Mouse (Mus musculus): ENCODE data around the gene Gm36028. TPM values are rescaled to one million over a fixed set of nuclear protein-coding genes. Genes with fewer than 3 reads are reported as not detected.

Gene Gm36028
- polyA plus RNA-seq, 1 experiment from 2014 or later, result 6.3 TPM

DNA sequence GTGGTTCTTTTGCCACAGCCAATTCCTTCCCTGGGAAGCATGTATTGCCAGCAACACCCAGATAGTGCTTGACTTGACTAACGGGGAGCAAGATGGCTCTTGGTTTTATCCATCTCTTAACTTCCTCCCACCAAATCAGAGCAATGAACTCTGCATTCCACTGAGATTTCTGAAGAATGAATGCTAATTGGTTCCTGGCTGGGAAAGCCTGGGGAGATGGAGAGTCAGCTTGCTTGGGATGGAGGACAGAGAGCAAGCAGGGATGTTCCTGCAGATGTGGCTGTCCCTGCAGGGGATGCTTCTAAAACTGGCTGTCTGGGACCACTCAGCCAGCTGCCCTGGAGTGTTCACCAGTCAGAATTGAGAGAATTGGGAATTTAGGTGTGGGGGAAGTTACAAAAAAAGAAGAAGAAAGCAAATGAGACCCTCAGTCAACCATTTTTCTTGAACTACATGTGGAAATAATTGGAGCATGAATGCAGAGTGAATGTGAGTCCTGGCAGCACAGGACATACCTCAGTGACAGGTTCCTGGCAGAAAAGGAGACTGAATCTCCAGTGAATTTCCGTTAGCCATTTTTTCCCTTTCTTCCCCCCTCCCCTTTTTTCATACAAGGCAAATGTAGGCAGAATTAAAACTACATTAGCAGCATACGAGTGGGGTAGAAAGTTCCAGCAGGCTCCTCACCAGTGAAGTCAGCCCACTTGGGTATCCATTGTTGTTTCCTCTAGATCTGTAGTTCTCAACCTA lies 55.0 kb downstream of the Gm36028 start:
- H3K27ac ChIP-seq, result peak overlapping the region; percentile 67

DNA sequence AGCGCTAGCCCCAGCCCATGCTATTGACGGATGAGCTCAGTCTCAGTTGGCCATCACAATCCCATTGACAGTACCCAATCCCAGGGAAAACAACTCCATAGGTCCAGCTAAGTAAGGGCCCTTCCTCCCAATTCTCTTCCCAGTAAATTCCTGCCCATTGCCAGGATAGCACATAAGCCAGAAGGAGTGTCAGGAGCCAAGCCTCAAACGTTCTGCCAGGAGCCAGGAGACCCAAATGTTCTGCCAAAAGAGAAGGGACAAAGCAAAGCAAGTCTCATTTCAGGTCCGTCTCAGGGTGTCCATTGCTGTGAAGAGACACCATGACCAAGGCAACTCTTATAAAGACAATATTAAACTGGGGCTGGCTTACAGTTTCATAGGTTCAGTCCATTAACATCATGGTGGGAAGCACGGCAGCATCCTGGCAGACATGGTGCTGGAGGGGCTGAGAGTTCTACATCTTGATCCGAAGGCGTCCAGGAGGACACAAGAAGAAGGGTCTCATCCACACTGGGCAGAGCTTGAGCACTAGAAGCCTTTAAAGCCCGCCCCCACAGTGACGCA lies 57.5 kb downstream of the Gm36028 start:
- H3K4me3 ChIP-seq, result no peak overlapping the region
- H3K9ac ChIP-seq, result no peak overlapping the region
- no peak overlapping the region for H3K27ac ChIP-seq
- no peak overlapping the region for H3K4me2 ChIP-seq
- peaks cover 26% of the 10 kb centered on the region for H3K4me1 ChIP-seq (replicated peaks)
- H3K36me3 ChIP-seq, result peaks cover 51% of the 10 kb centered on the region
- H3K9me3 ChIP-seq (replicated peaks), result no peaks in the 10 kb centered on the region
- no peaks in the 10 kb centered on the region for H3K27me3 ChIP-seq
- WGBS, result 91% methylated on average over 9 of the region's 9 CpGs
- no peak for ATAC-seq (replicated peaks; ENCODE audit: insufficient number of reproducible peaks, insufficient read depth, low FRiP score, low read depth)

More for the DNA sequence above, 55.0 kb downstream of the Gm36028 start:
- H3K4me1 ChIP-seq (replicated peaks), result peaks cover 36% of the 10 kb centered on the region
- H3K9ac ChIP-seq, result no peak overlapping the region
- H3K27me3 ChIP-seq, result no peaks in the 10 kb centered on the region
- no peak for ATAC-seq (replicated peaks; ENCODE audit: insufficient number of reproducible peaks, insufficient read depth, low FRiP score, low read depth)
- peaks cover 43% of the 10 kb centered on the region for H3K36me3 ChIP-seq
- H3K4me3 ChIP-seq, result no peak overlapping the region
- H3K9me3 ChIP-seq (replicated peaks), result no peaks in the 10 kb centered on the region
- no peak overlapping the region for H3K4me2 ChIP-seq
- WGBS, result 37% methylated on average over 3 of the region's 3 CpGs

DNA sequence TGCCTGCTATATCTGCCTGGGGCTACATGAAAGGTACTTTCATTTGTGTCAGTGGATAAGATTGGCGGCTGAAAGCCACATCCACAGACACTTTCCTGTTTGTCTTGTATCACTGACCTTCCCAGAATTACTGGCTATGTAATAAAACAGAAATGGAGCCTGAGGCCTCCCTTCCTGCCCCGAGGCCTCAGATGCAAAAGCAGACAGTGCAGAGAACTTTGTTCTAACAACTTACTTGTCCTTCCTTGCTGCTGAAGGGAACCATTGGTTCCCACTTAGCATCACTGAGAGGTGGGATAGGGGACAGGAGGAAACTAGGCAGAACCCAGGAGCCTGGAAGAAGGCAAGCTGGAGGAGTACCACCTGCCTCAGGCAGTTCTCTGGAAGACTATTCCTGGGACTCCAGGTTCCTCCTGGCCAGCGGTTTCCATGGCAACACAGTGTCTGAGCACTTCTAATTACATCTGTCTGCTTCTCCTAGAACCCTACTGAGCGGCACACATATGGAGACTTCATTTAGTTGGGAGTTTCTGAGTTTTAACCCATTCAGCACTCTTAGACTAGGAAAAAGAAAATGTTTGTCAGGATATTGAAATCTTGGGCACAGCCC lies 58.2 kb downstream of the Gm36028 start:
- H3K36me3 ChIP-seq, result peaks cover 50% of the 10 kb centered on the region
- no peak overlapping the region for H3K9ac ChIP-seq
- peaks cover 19% of the 10 kb centered on the region for H3K4me1 ChIP-seq (replicated peaks)
- 73% methylated on average over 4 of the region's 4 CpGs for WGBS
- no peak overlapping the region for H3K4me3 ChIP-seq
- ATAC-seq (replicated peaks; ENCODE audit: insufficient number of reproducible peaks, insufficient read depth, low FRiP score, low read depth), result no peak
- H3K9me3 ChIP-seq (replicated peaks), result no peaks in the 10 kb centered on the region
- no peaks in the 10 kb centered on the region for H3K27me3 ChIP-seq
- no peak overlapping the region for H3K27ac ChIP-seq
- H3K4me2 ChIP-seq, result no peak overlapping the region

DNA sequence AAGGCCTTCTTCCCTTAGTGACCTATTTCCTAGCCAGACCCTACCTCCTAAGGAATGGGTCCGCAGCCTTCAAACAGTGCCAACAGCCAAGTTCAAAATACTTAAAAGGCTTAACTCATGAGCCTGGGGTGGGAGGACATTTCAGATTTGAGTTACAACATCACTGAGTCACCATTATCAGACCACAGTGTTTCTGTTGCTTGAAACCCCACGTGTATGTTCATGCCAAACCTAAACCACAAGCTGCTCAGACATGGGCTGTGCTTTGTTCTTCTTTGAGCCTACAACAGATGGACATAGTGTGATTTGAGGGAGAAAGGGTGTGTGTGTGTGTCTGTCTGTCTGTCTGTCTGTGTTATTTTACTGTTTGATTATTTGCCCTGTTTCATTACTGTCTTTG lies 59.8 kb downstream of the Gm36028 start:
- Histone ChIP-seq H3K4me3 (no peak overlapping the region), H3K9ac (no peak overlapping the region), H3K4me2 (no peak overlapping the region), H3K27ac (no peak overlapping the region), H3K36me3 (peaks cover 46% of the 10 kb centered on the region), H3K27me3 (no peaks in the 10 kb centered on the region), H3K9me3 (replicated peaks) (no peaks in the 10 kb centered on the region), H3K4me1 (replicated peaks) (peaks cover 8% of the 10 kb centered on the region)
- WGBS, result 62% methylated on average over 2 of the region's 2 CpGs
- ATAC-seq (replicated peaks; ENCODE audit: insufficient number of reproducible peaks, insufficient read depth, low FRiP score, low read depth), result no peak

Other genes with a start within 250 kb of the Gm36028 start
- 64.7 and 134 TPM in 2 replicates for gene Ndufb4, start 206.7 kb downstream of the Gm36028 start, polyA plus RNA-seq (2015; fragmentation: Nextera tagmentation; extraction: Ambion mirVana)
- gene Fstl1, start 84.3 kb downstream of the Gm36028 start, polyA plus RNA-seq (2015; fragmentation: Nextera tagmentation; extraction: Ambion mirVana), result 468 and 518 TPM in 2 replicates
- gene Lrrc58, start 7.2 kb upstream of the Gm36028 start, polyA plus RNA-seq (2015; fragmentation: Nextera tagmentation; extraction: Ambion mirVana), result 36.4 and 41.7 TPM in 2 replicates
- gene Gpr156, start 55.4 kb upstream of the Gm36028 start, polyA plus RNA-seq (2015; fragmentation: Nextera tagmentation; extraction: Ambion mirVana), result 0.19 and 0.37 TPM in 2 replicates
- 38.2 and 40.0 TPM in 2 replicates for gene Gsk3b, start 227.9 kb upstream of the Gm36028 start, polyA plus RNA-seq (2015; fragmentation: Nextera tagmentation; extraction: Ambion mirVana)

Measured in heart, embryonic 15.5 days (tissue).